Mouse (Mus musculus) lung, embryonic 14.5 days (tissue): ENCODE results near the gene Sptan1. TPM values are rescaled to one million over a fixed set of nuclear protein-coding genes. Genes with fewer than 3 reads are reported as not detected.
A peak's percentile ranks its signal among the peaks of the same experiment; 100 is the strongest.

ENCODE experiments used
- ATAC-seq: fragments of 200-750 bp; cut with Nextera tagmentation; 2 replicates; pipeline ENCODE4 v1.8.0; 2017; ENCODE audit warnings: mild to moderate bottlenecking, moderate TSS enrichment, moderate library complexity; ENCODE audit not compliant: insufficient read depth
- DNase-seq: peaks from one replicate; pipeline ENCODE4 v3.0.0-alpha.2; 2015
- H3K27ac ChIP-seq: fragments of 300-500 bp; sonication (generic); 2 replicates; pipeline ENCODE4 v1.5.1; 2014; ENCODE audit warnings: low read depth, mild to moderate bottlenecking, moderate library complexity
- H3K27me3 ChIP-seq: fragments of 300-500 bp; sonication (generic); 2 replicates; pipeline ENCODE4 v1.6.1; 2014; ENCODE audit warnings: low read length, control low read depth; ENCODE audit not compliant: insufficient read depth
- H3K36me3 ChIP-seq: fragments of 300-500 bp; sonication (generic); 2 replicates; pipeline ENCODE4 v1.6.1; 2014; ENCODE audit warnings: control low read depth; ENCODE audit not compliant: insufficient read depth
- H3K4me1 ChIP-seq: fragments of 300-500 bp; sonication (generic); 2 replicates; pipeline ENCODE4 v1.6.1; 2014; ENCODE audit warnings: antibody characterized with exemption, control low read depth; ENCODE audit not compliant: insufficient read depth
- H3K4me2 ChIP-seq: fragments of 300-500 bp; sonication (generic); 2 replicates; pipeline ENCODE4 v1.6.1; 2014; ENCODE audit warnings: mild to moderate bottlenecking
- H3K4me3 ChIP-seq: fragments of 300-500 bp; sonication (generic); 2 replicates; pipeline ENCODE4 v1.5.1; 2014; ENCODE audit warnings: low read depth, low read length
- H3K9ac ChIP-seq: fragments of 300-500 bp; sonication (generic); 2 replicates; pipeline ENCODE4 v1.6.1; 2014
- H3K9me3 ChIP-seq: fragments of 300-500 bp; sonication (generic); 2 replicates; pipeline ENCODE4 v1.6.1; 2016; ENCODE audit warnings: low read depth, low read length, control low read depth
- CTCF ChIP-seq: IDR thresholded peaks from 2 replicates; pipeline ENCODE4 v1.5.1; 2016; ENCODE audit warnings: antibody characterized with exemption, low read depth
- WGBS: fragments of 180-500 bp; shearing (Covaris S2); extraction: QIAGEN DNeasy Blood & Tissue Kit; methylation state at CpG from one replicate; pipeline ENCODE4 v1.1.7; 2014; 5-methylcytosine and 5-hydroxymethylcytosine counted together
- polyA plus RNA-seq: library from polyadenylated mRNA; unstranded; fragments of >200 nt; fragmentation: Nextera tagmentation; extraction: Ambion mirVana; gene quantifications from 2 replicates; pipeline ENCODE4 v1.2.1, GENCODE M21; 2014

The Sptan1 gene
- polyA plus RNA-seq, 1 experiment from 2014 or later = 149 TPM

DNA sequence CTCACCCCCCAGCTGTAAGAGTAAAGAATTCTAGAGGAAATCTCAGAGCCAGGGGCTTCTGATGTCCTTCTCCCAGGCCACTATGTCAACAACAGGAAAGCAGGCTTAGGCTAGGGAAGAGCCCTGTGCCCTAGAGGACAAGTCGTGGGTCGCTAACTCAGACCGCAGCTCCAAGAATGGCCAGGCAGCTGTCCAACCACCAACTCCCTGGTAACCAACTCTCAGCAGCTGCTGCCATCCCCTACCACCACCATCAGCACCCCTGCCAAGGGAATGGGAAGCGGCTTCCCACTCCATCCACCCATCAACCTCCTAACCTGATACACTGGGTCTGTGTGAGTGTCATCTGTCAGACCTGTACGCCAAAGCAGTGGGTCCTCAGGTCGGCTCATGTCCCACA, 67.6 kb downstream of the Sptan1 start:
- Histone ChIP-seq H3K4me2 (no peak overlapping the region), H3K4me1 (no peaks in the 10 kb centered on the region), H3K9ac (no peak overlapping the region; the same call in 1 of the 2 replicates), H3K36me3 (peaks cover 61% of the 10 kb centered on the region), H3K27ac (no peak overlapping the region), H3K9me3 (no peaks in the 10 kb centered on the region), H3K27me3 (no peaks in the 10 kb centered on the region), H3K4me3 (no peak overlapping the region)
- 68% methylated on average over 6 of the region's 6 CpGs for WGBS
- no peak for ATAC-seq
- DNase-seq = no peak
- TF ChIP-seq CTCF = no peak

DNA sequence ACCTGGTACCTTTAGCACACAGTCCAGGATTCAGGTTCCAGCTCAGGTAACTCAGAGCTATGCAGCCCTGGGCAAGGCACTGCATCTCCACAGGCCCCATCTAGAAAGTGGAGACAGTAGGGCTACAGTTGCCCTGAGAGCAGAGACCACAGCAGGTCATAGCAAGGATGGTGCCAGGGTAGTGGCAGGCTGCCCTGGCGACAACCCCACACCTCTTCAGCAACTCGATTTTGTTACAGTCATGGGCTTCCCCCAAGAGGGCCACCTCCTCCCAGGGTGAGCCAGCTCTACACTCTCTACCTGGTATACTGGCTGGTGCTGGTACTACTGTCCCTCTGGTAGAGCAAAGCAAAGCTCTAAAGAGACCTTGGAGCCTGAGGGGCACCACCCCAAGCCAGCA, 72.4 kb downstream of the Sptan1 start:
- Histone ChIP-seq H3K27ac (no peak overlapping the region), H3K9ac (no peak overlapping the region), H3K4me1 (no peaks in the 10 kb centered on the region), H3K4me3 (no peak overlapping the region), H3K9me3 (no peaks in the 10 kb centered on the region), H3K27me3 (no peaks in the 10 kb centered on the region), H3K4me2 (no peak overlapping the region), H3K36me3 (peaks cover 16% of the 10 kb centered on the region; the same call in 1 of the 2 replicates)
- no peak for TF ChIP-seq CTCF
- DNase-seq (no peak), ATAC-seq (no peak)
- WGBS = 75% methylated on average over 2 of the region's 2 CpGs

DNA sequence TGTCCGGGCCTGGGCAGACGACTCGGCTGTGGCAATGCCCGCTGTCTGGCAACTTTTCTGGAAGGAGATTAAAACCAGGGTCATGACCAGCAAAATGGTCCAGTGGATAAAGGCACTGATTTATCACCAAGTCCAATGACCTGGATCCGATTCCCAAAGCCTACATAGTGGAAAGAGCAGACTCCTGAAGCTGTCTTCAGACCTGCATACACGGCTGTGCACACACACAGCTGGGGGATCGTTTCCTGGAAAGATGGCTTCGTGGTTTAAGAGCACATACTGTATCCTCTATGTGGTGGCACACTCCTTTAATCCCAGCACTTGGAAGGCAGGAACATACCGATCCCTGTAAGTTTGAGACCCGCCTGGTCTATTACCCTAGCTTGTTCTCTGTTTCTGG, 73.0 kb downstream of the Sptan1 start:
- H3K36me3 ChIP-seq = peaks cover 11% of the 10 kb centered on the region; the same call in 1 of the 2 replicates
- no peak overlapping the region for H3K27ac ChIP-seq
- no peak overlapping the region for H3K4me3 ChIP-seq
- TF ChIP-seq CTCF = no peak
- H3K4me2 ChIP-seq = no peak overlapping the region
- DNase-seq (no peak), ATAC-seq (no peak)
- 89% methylated on average over 10 of the region's 10 CpGs for WGBS
- no peaks in the 10 kb centered on the region for H3K27me3 ChIP-seq
- no peak overlapping the region for H3K9ac ChIP-seq
- no peaks in the 10 kb centered on the region for H3K9me3 ChIP-seq
- H3K4me1 ChIP-seq = no peaks in the 10 kb centered on the region

DNA sequence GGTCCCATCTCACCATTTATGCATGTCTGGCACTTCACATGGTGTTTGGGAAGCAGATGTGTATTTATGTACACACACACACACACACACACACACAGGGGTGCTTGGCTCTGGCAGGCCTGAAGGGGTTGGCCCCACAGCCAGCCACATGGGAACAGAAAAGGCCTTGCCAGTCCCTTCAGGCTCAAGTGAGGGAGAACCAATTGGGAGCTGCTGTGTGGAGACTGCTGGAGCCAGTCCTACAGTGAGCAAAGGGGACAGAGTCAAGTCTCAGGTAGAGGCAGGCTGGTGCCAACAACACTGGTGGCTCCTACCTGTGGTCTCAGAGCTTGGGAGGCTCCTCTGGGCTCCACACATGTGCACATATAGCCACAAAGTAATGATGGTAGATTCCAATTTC, 74.3 kb downstream of the Sptan1 start:
- no peak overlapping the region for H3K4me3 ChIP-seq
- H3K4me1 ChIP-seq = no peaks in the 10 kb centered on the region
- TF ChIP-seq CTCF = no peak
- H3K9me3 ChIP-seq = no peaks in the 10 kb centered on the region
- H3K9ac ChIP-seq = no peak overlapping the region
- H3K4me2 ChIP-seq = no peak overlapping the region
- no peaks in the 10 kb centered on the region for H3K27me3 ChIP-seq
- ATAC-seq (no peak), DNase-seq (no peak)
- no peak overlapping the region for H3K27ac ChIP-seq
- H3K36me3 ChIP-seq = peaks cover 8% of the 10 kb centered on the region; the same call in 1 of the 2 replicates

DNA sequence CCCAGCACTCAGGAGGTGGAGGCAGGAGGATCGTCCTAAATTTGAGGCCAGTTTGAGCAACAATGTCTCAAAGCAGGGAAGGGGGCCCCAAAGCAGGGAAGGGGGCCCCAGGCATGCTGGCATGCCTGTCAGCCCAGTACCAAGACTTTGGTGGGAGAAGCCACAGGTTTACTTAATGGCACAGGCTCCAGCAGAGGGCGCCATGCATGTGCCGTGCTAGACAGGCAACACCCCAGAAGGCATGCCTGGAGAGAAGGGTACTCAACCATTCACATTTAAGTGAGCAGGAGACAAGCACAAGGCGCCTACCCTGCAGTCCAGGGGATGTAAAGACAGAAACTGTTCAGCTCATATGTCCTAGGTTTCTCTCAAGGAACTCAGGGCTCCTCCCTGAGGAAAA, 77.1 kb downstream of the Sptan1 start:
- Histone ChIP-seq H3K27me3 (no peaks in the 10 kb centered on the region), H3K9me3 (no peaks in the 10 kb centered on the region), H3K4me1 (no peaks in the 10 kb centered on the region), H3K9ac (no peak overlapping the region; the same call in 1 of the 2 replicates), H3K4me2 (no peak overlapping the region), H3K36me3 (peaks cover 7% of the 10 kb centered on the region; the same call in 1 of the 2 replicates), H3K27ac (no peak overlapping the region), H3K4me3 (no peak overlapping the region)
- peak; percentile 88 for TF ChIP-seq CTCF
- DNase-seq = peak; percentile 93
- peak; percentile 52; the same call in 1 of the 2 replicates for ATAC-seq
- 5% methylated on average over 4 of the region's 4 CpGs for WGBS

DNA sequence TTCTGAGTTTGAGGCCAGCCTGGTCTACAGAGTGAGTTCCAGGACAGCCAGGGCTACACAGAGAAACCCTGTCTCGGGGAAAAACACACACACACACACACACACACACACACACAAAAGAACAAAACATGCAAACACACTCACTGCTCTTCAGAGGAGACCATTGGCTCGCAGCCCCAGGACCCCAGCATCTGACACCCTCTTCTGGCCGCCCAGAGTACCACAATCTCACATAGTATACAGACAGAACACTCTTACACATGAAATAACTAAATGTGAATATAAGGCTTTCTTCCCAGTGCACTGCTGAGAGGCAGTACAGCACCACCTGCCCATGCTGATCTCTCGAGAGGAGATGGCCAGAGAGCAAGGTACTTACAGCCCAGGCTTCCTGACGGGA, 79.2 kb downstream of the Sptan1 start:
- Histone ChIP-seq H3K9me3 (no peaks in the 10 kb centered on the region), H3K27me3 (no peaks in the 10 kb centered on the region), H3K9ac (no peak overlapping the region), H3K4me3 (no peak overlapping the region), H3K36me3 (no peaks in the 10 kb centered on the region), H3K27ac (no peak overlapping the region), H3K4me2 (no peak overlapping the region), H3K4me1 (peaks cover 3% of the 10 kb centered on the region; the same call in 1 of the 2 replicates)
- ATAC-seq (no peak), DNase-seq (no peak)
- TF ChIP-seq CTCF = no peak
- WGBS = 83% methylated on average over 5 of the region's 5 CpGs

DNA sequence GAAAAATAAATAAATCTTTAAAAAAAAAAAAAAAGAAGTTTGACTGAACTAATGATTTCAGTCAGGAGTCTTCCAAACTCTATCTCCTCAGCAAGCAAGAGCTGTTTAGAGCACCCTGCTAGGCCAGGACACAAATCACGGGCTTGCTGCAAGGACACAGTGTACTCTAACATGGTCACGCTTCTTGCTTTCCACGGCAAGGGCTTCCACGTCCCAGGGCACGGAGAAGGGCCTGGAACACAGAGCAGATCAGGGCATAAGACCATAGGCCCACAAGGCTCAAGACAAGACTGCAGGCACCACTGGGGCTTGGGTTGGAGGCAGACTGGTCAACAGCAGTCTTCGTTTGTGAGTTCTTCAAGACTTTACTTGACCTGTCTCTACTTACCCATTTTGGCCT, 81.8 kb downstream of the Sptan1 start:
- Histone ChIP-seq H3K9ac (no peak overlapping the region), H3K4me2 (no peak overlapping the region), H3K9me3 (no peaks in the 10 kb centered on the region), H3K4me1 (peaks cover 3% of the 10 kb centered on the region; the same call in 1 of the 2 replicates), H3K27ac (no peak overlapping the region), H3K4me3 (no peak overlapping the region), H3K27me3 (no peaks in the 10 kb centered on the region), H3K36me3 (no peaks in the 10 kb centered on the region)
- WGBS = 95% methylated on average over 6 of the region's 6 CpGs
- ATAC-seq = no peak
- TF ChIP-seq CTCF = no peak
- no peak for DNase-seq

DNA sequence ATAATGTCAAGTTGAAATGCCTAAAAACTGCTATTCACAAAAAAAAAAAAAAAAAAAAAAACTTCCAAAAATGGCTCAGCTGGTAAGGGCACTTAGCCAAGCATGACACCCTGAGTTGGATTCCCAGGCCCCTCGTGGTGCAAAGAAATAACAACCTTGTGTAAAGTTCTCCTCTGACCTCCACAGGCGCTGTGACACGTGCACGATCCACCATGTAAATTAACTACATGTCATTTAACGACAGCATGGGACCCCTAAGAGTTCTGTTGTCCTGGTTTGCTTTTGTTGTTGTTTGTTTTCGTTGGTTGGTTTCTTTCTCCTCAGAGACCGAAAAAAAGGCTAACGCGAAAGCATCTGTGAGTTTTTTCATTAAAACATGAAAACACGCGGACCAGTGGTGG, 82.7 kb downstream of the Sptan1 start:
- Histone ChIP-seq H3K4me1 (peaks cover 3% of the 10 kb centered on the region; the same call in 1 of the 2 replicates), H3K27me3 (no peaks in the 10 kb centered on the region), H3K36me3 (no peaks in the 10 kb centered on the region), H3K9me3 (no peaks in the 10 kb centered on the region), H3K4me2 (peak overlapping the region; percentile 62), H3K4me3 (peak overlapping the region; percentile 62), H3K9ac (peak overlapping the region; percentile 66), H3K27ac (peak overlapping the region; percentile 91)
- ATAC-seq = no peak; the same call in 1 of the 2 replicates
- TF ChIP-seq CTCF = no peak
- WGBS = 54% methylated on average over 11 of the region's 11 CpGs
- DNase-seq = no peak
